Mouse (Mus musculus) E14TG2a.4 (cell line): ENCODE measurements around the gene Fyn.

ENCODE experiments used
- CTCF ChIP-seq: conservative IDR thresholded peaks from 2 replicates; pipeline ENCODE4 v1.5.1; 2014; ENCODE audit warnings: low read length
- NANOG ChIP-seq: IDR thresholded peaks from 2 replicates; pipeline ENCODE4 v1.6.1; 2014; ENCODE audit warnings: borderline replicate concordance, low read length, mixed read lengths
- POU5F1 ChIP-seq: IDR thresholded peaks from 2 replicates; pipeline ENCODE4 v1.6.1; 2014; ENCODE audit warnings: low read length, borderline replicate concordance

DNA sequence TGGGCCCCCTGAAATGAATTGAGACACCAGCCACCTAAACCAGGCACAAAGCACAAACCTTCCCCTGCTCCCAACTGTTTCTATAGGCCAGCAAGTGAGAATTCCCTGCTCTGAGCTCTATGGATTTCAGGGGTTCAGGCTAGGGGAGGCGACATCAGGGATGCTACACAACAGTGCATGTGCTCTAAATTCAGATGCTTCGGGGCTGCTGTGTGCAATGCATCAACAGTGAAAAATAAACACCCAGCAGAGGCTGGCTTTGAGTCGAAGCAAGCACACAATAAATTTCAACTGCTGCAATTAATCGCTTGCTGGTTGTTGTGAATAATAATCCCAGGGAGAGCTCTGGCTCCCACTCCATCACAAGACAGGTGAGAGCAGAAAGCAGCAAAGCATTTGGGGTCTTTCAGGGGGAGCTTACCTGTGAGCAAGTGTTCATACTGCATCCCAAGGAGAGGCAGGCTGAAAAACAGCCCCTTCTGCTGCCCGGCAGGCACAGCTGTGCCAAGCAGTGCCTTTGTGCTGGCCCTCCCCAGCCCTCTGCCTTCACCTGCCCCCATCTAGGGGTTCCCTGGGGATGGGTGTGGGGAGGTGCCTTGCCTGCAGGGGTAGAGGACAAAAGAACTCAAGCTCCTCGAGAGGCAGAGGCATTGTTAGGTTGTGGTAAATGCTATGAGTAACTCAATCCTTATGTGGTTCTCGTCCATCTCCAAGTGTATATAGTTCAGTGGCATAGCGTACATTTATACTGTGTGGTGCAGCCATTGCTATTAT, 219.5 kb downstream of the Fyn start:
- TF ChIP-seq POU5F1, result no peak
- no peak for TF ChIP-seq CTCF
- no peak for TF ChIP-seq NANOG
